Mouse (Mus musculus) megakaryocyte, embryonic 14.5 days (primary cell): Measurements from ENCODE around the gene Ostc. TPM values are rescaled to one million over a fixed set of nuclear protein-coding genes. Genes with fewer than 3 reads are reported as not detected.

Source experiments
- H3K27me3 ChIP-seq: replicated peaks from 2 replicates; pipeline ENCODE3; 2012; ENCODE audit warnings: inconsistent platforms
- H3K36me3 ChIP-seq: replicated peaks from 2 replicates; pipeline ENCODE3; 2012; ENCODE audit warnings: low read length, inconsistent platforms, mixed read lengths
- H3K4me1 ChIP-seq: 2 replicates; pipeline ENCODE4 v1.6.1; 2012; ENCODE audit warnings: inconsistent platforms
- H3K4me3 ChIP-seq: replicated peaks from 2 replicates; pipeline ENCODE3; 2012; ENCODE audit warnings: moderate library complexity, mild to moderate bottlenecking, inconsistent platforms
- H3K9me3 ChIP-seq: 2 replicates; pipeline ENCODE4 v1.6.1; 2012; ENCODE audit warnings: inconsistent platforms
- FLI1 ChIP-seq: IDR thresholded peaks from 2 replicates; pipeline ENCODE4 v1.6.1; 2012; ENCODE audit warnings: low read length, inconsistent platforms, mixed read lengths
- GATA1 ChIP-seq: IDR thresholded peaks from 3 replicates; pipeline ENCODE4 v1.6.1; 2012; ENCODE audit warnings: mixed read lengths, low read length, inconsistent platforms, borderline replicate concordance
- polyA plus RNA-seq: library from polyadenylated mRNA; stranded (reverse); fragments of >175 nt; gene quantifications from 2 replicates; pipeline ENCODE4 v1.2.3, GENCODE M21; 2012; ENCODE audit warnings: low replicate concordance; ENCODE audit not compliant: insufficient read depth

Ostc gene
- polyA plus RNA-seq, 1 experiment: 53.8 TPM

- no peaks in the 10 kb centered on the region for H3K4me1 ChIP-seq
- no peaks in the 10 kb centered on the region for H3K9me3 ChIP-seq
- H3K36me3 ChIP-seq: no peaks in the 10 kb centered on the region
- no peak overlapping the region for H3K4me3 ChIP-seq
- TF ChIP-seq FLI1: no peak
- no peak for TF ChIP-seq GATA1
- H3K27me3 ChIP-seq: no peaks in the 10 kb centered on the region
Observed at GRCm38 (mm10) chr3:130646110-130646810, 63.0 kb downstream of the Ostc start.

Other genes starting within 250 kb of the Ostc start
- gene Etnppl, start 92.0 kb downstream of the Ostc start, polyA plus RNA-seq: 0.74 TPM in 1 of 2 replicates, not detected in the other
- gene Rpl34, start 21.0 kb upstream of the Ostc start, polyA plus RNA-seq: 32.6 and 76.9 TPM in 2 replicates